Mouse (Mus musculus) limb, embryonic 10.5 days (tissue): Measurements from ENCODE around the gene Ddah1. TPM values are rescaled to one million over a fixed set of nuclear protein-coding genes. Genes with fewer than 3 reads are reported as not detected.

Experiments used
- DNase-seq: peaks from one replicate; pipeline ENCODE4 v3.0.0-alpha.2; 2017; ENCODE audit warnings: low spot score
- H3K27ac ChIP-seq: fragments of 300-500 bp; sonication (generic); 2 replicates; pipeline ENCODE4 v1.5.1; 2016; ENCODE audit warnings: mild to moderate bottlenecking
- H3K27me3 ChIP-seq: fragments of 300-500 bp; sonication (generic); 2 replicates; pipeline ENCODE4 v1.6.1; 2016; ENCODE audit warnings: low read depth, mild to moderate bottlenecking; ENCODE audit not compliant: poor library complexity, severe bottlenecking
- H3K36me3 ChIP-seq: fragments of 300-500 bp; sonication (generic); 2 replicates; pipeline ENCODE4 v1.6.1; 2016; ENCODE audit warnings: mild to moderate bottlenecking, moderate library complexity
- H3K4me1 ChIP-seq: fragments of 300-500 bp; sonication (generic); 2 replicates; pipeline ENCODE4 v1.6.1; 2016
- H3K4me3 ChIP-seq: fragments of 300-500 bp; sonication (generic); 2 replicates; pipeline ENCODE4 v1.5.1; 2016; ENCODE audit warnings: mild to moderate bottlenecking, moderate library complexity
- H3K9me3 ChIP-seq: fragments of 300-500 bp; sonication (generic); replicated peaks from 2 replicates; pipeline ENCODE4 v1.6.1; 2016; ENCODE audit warnings: mild to moderate bottlenecking
- WGBS: fragments of 180-500 bp; shearing (Covaris S2); methylation state at CpG from one replicate; pipeline ENCODE4 v1.1.7; 2016; 5-methylcytosine and 5-hydroxymethylcytosine counted together
- polyA plus RNA-seq: library from polyadenylated mRNA; unstranded; fragments of >200 nt; fragmentation: Nextera tagmentation; extraction: Ambion mirVana; gene quantifications from 2 replicates; pipeline ENCODE4 v1.2.1, GENCODE M21; 2016

The Ddah1 gene
- polyA plus RNA-seq, 1 experiment from 2014 or later, result 14.2 TPM

- no peaks in the 10 kb centered on the region for H3K27me3 ChIP-seq
- peaks cover 5% of the 10 kb centered on the region; the same call in 1 of the 2 replicates for H3K4me1 ChIP-seq
- no peaks in the 10 kb centered on the region for H3K9me3 ChIP-seq
- DNase-seq, result no peak
- H3K4me3 ChIP-seq, result no peak overlapping the region
- WGBS, result 76% methylated on average over 5 of the region's 5 CpGs
- no peaks in the 10 kb centered on the region for H3K36me3 ChIP-seq
- no peak overlapping the region for H3K27ac ChIP-seq
Observed at GRCm38 (mm10) chr3:145775236-145775635, 16.8 kb downstream of the Ddah1 start.

GRCm38 (mm10) chr3:145775862-145776261 is 17.4 kb downstream of the Ddah1 start:
- peaks cover 7% of the 10 kb centered on the region; the same call in 1 of the 2 replicates for H3K4me1 ChIP-seq
- no peak overlapping the region for H3K4me3 ChIP-seq
- H3K27me3 ChIP-seq, result no peaks in the 10 kb centered on the region
- 87% methylated on average over 5 of the region's 5 CpGs for WGBS
- H3K27ac ChIP-seq, result no peak overlapping the region
- no peaks in the 10 kb centered on the region for H3K36me3 ChIP-seq
- DNase-seq, result no peak
- no peaks in the 10 kb centered on the region for H3K9me3 ChIP-seq

- Histone ChIP-seq H3K27me3 (no peaks in the 10 kb centered on the region), H3K9me3 (no peaks in the 10 kb centered on the region), H3K4me1 (peaks cover 11% of the 10 kb centered on the region; the same call in 1 of the 2 replicates), H3K36me3 (no peaks in the 10 kb centered on the region), H3K4me3 (no peak overlapping the region), H3K27ac (no peak overlapping the region)
- WGBS, result 89% methylated on average over 15 of the region's 15 CpGs
- DNase-seq, result no peak
Observed at GRCm38 (mm10) chr3:145777006-145777405, 18.5 kb downstream of the Ddah1 start.

GRCm38 (mm10) chr3:145778406-145778922 is 20.0 kb downstream of the Ddah1 start:
- 87% methylated on average over 6 of the region's 6 CpGs for WGBS
- no peak for DNase-seq
- Histone ChIP-seq H3K4me3 (no peak overlapping the region), H3K27ac (no peak overlapping the region), H3K36me3 (no peaks in the 10 kb centered on the region), H3K27me3 (no peaks in the 10 kb centered on the region), H3K9me3 (no peaks in the 10 kb centered on the region), H3K4me1 (peaks cover 11% of the 10 kb centered on the region; the same call in 1 of the 2 replicates)

- no peak overlapping the region for H3K27ac ChIP-seq
- H3K4me3 ChIP-seq, result no peak overlapping the region
- DNase-seq, result no peak
- 67% methylated on average over 5 of the region's 5 CpGs for WGBS
- peaks cover 11% of the 10 kb centered on the region; the same call in 1 of the 2 replicates for H3K4me1 ChIP-seq
- H3K27me3 ChIP-seq, result no peaks in the 10 kb centered on the region
- H3K36me3 ChIP-seq, result no peaks in the 10 kb centered on the region
- H3K9me3 ChIP-seq, result no peaks in the 10 kb centered on the region
Observed at GRCm38 (mm10) chr3:145779279-145779973, 21.0 kb downstream of the Ddah1 start.

GRCm38 (mm10) chr3:145780784-145781442 is 22.4 kb downstream of the Ddah1 start:
- H3K9me3 ChIP-seq, result no peaks in the 10 kb centered on the region
- DNase-seq, result no peak
- H3K4me3 ChIP-seq, result no peak overlapping the region
- no peaks in the 10 kb centered on the region for H3K27me3 ChIP-seq
- no peak overlapping the region for H3K27ac ChIP-seq
- no peaks in the 10 kb centered on the region for H3K36me3 ChIP-seq
- WGBS, result 81% methylated on average over 14 of the region's 14 CpGs
- peaks cover 16% of the 10 kb centered on the region for H3K4me1 ChIP-seq

GRCm38 (mm10) chr3:145785244-145785643 is 26.8 kb downstream of the Ddah1 start:
- 75% methylated on average over 7 of the region's 7 CpGs for WGBS

GRCm38 (mm10) chr3:145787303-145787702 is 28.8 kb downstream of the Ddah1 start:
- Histone ChIP-seq H3K4me3 (no peak overlapping the region), H3K27ac (no peak overlapping the region), H3K36me3 (no peaks in the 10 kb centered on the region), H3K4me1 (peaks cover 14% of the 10 kb centered on the region; the same call in 1 of the 2 replicates), H3K9me3 (no peaks in the 10 kb centered on the region), H3K27me3 (no peaks in the 10 kb centered on the region)
- WGBS, result 89% methylated on average over 9 of the region's 9 CpGs
- no peak for DNase-seq

More at GRCm38 (mm10) chr3:145785244-145785643, 26.8 kb downstream of the Ddah1 start:
- DNase-seq, result no peak
- H3K9me3 ChIP-seq, result no peaks in the 10 kb centered on the region
- H3K27me3 ChIP-seq, result no peaks in the 10 kb centered on the region
- no peaks in the 10 kb centered on the region for H3K36me3 ChIP-seq
- H3K4me1 ChIP-seq, result peaks cover 17% of the 10 kb centered on the region; the same call in 1 of the 2 replicates
- H3K27ac ChIP-seq, result no peak overlapping the region
- H3K4me3 ChIP-seq, result no peak overlapping the region

- peaks cover 19% of the 10 kb centered on the region for H3K4me1 ChIP-seq
- H3K27ac ChIP-seq, result no peak overlapping the region
- H3K36me3 ChIP-seq, result no peaks in the 10 kb centered on the region
- no peak for DNase-seq
- WGBS, result 86% methylated on average over 7 of the region's 7 CpGs
- no peak overlapping the region for H3K4me3 ChIP-seq
- H3K27me3 ChIP-seq, result no peaks in the 10 kb centered on the region
- no peaks in the 10 kb centered on the region for H3K9me3 ChIP-seq
Observed at GRCm38 (mm10) chr3:145789114-145789513, 30.6 kb downstream of the Ddah1 start.

- DNase-seq, result no peak
- Histone ChIP-seq H3K9me3 (no peaks in the 10 kb centered on the region), H3K36me3 (no peaks in the 10 kb centered on the region), H3K4me1 (peaks cover 19% of the 10 kb centered on the region), H3K27ac (no peak overlapping the region), H3K4me3 (no peak overlapping the region), H3K27me3 (no peaks in the 10 kb centered on the region)
- 73% methylated on average over 3 of the region's 3 CpGs for WGBS
Observed at GRCm38 (mm10) chr3:145790233-145790632, 31.8 kb downstream of the Ddah1 start.

GRCm38 (mm10) chr3:145790709-145791108 is 32.2 kb downstream of the Ddah1 start:
- no peaks in the 10 kb centered on the region for H3K9me3 ChIP-seq
- no peak for DNase-seq
- no peaks in the 10 kb centered on the region for H3K27me3 ChIP-seq
- no peak overlapping the region for H3K4me3 ChIP-seq
- 0 out of 2 replicates have a peak overlapping the region, but pooled peaks have one; percentile 7 for H3K27ac ChIP-seq
- H3K4me1 ChIP-seq, result peaks cover 20% of the 10 kb centered on the region
- 86% methylated on average over 4 of the region's 4 CpGs for WGBS
- H3K36me3 ChIP-seq, result no peaks in the 10 kb centered on the region

GRCm38 (mm10) chr3:145794355-145794754 is 35.9 kb downstream of the Ddah1 start:
- no peak overlapping the region for H3K4me3 ChIP-seq
- DNase-seq, result no peak
- H3K27me3 ChIP-seq, result no peaks in the 10 kb centered on the region
- H3K9me3 ChIP-seq, result no peaks in the 10 kb centered on the region
- H3K4me1 ChIP-seq, result peaks cover 55% of the 10 kb centered on the region
- no peaks in the 10 kb centered on the region for H3K36me3 ChIP-seq
- H3K27ac ChIP-seq, result peak overlapping the region; percentile 56; the same call in 1 of the 2 replicates
- WGBS, result 81% methylated on average over 10 of the region's 10 CpGs

- Histone ChIP-seq H3K27ac (peak overlapping the region; percentile 76), H3K4me3 (no peak overlapping the region)
- peak; percentile 59 for DNase-seq
Observed at GRCm38 (mm10) chr3:145795896-145796295, 37.4 kb downstream of the Ddah1 start.

More at GRCm38 (mm10) chr3:145795896-145796295, 37.4 kb downstream of the Ddah1 start:
- no peaks in the 10 kb centered on the region for H3K36me3 ChIP-seq
- H3K27me3 ChIP-seq, result no peaks in the 10 kb centered on the region
- H3K9me3 ChIP-seq, result no peaks in the 10 kb centered on the region
- WGBS, result 59% methylated on average over 7 of the region's 7 CpGs
- peaks cover 46% of the 10 kb centered on the region for H3K4me1 ChIP-seq
